Mouse (Mus musculus): ENCODE measurements at regions not wholly inside any gene's neighbourhood (a gene's known extent, or its start where the extent isn't known, plus 50 kb on each side); places are given as distances from the start of the nearest gene placed in this dataset.

- CTCF ChIA-PET: no interaction called here
Measured at GRCm38 (mm10) chr6:91619009-91619408, 64.8 kb upstream of the Slc6a6 start.

GRCm38 (mm10) chr6:91619735-91620732 is 63.8 kb upstream of the Slc6a6 start:
- CTCF ChIA-PET: no interaction called here

GRCm38 (mm10) chr6:91621437-91621836 is 62.4 kb upstream of the Slc6a6 start:
- CTCF ChIA-PET: no interaction called here

GRCm38 (mm10) chr6:91622425-91622824 is 61.4 kb upstream of the Slc6a6 start:
- CTCF ChIA-PET: no interaction called here

GRCm38 (mm10) chr6:91623646-91624045 is 60.2 kb upstream of the Slc6a6 start:
- CTCF ChIA-PET: no interaction called here

- CTCF ChIA-PET: no interaction called here
Measured at GRCm38 (mm10) chr6:91629230-91629629, 54.6 kb upstream of the Slc6a6 start.

- CTCF ChIA-PET: no interaction called here
Measured at GRCm38 (mm10) chr6:91631261-91631660, 52.6 kb upstream of the Slc6a6 start.
